Mouse (Mus musculus): ENCODE data around the gene Ppm1n.

Gene Ppm1n

GRCm38 (mm10) chr7:19279581-19280114, at the start of gene Ppm1n:
Gene Ppm1n, minus strand, starts transcription at chr7:19280064.
- no peak for DNase-seq (ENCODE audit: low read depth, low spot score)

DNA sequence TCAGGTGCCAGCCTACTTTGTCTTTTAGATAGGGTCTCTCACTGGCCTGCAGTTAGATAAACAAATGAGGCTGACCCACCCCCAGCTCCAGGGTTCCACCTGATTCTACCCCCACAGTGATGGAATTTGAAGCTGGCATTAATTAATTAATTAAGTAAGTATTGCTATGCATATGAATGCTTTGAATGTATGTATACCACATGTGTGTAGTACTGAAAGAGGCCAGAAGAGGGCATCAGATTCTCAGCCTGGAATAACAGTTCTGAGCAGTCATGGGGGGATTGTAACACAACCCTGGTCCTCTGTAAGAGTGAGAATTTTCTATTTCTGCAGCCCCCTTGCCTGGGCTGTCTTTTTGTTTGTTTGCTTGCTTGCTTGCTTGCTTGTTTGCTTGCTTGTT, 48.6 kb upstream of the Ppm1n start:
- DNase-seq (ENCODE audit: low read depth, low spot score), result no peak

DNA sequence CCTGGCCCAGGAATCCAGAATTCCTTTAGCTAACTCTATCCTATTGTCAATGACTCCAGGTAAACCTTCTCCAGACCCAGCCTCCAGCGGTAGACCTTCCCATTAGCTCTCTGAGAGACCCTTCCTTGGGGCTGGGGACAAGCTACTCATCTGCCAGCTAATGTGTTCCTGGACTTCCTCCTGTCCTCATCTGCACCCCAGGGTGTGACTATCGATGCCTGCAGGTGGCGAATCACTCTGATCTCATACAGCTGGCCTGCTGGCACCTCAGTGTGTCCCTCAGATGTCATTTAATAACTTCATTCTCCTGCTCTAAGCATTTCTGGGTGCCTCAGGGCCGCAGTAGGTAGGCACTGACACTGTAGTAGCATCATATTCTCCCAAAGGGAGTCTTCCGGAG, 47.9 kb upstream of the Ppm1n start:
- DNase-seq (ENCODE audit: low read depth, low spot score), result no peak

DNA sequence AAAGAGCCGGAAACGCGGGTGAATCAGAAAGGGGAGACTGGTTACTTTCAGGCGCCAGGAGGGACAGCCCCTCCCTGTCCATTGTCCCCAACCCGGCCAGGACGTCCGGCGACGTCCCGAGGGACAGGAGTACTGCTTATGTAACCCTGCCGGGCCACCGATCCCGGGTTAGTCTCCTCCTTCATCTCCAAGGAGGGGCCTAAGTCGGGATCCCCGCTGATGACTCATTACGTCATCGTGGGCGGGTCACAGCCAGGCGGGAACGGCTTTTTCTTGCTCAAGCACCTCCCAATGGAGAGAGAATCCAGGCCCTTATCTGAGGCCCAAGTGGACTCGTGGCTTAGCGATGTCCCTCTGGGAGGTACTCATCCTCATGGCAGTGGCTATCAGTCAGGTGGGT, 47.3 kb upstream of the Ppm1n start:
- DNase-seq (ENCODE audit: low read depth, low spot score), result peak; percentile 84

DNA sequence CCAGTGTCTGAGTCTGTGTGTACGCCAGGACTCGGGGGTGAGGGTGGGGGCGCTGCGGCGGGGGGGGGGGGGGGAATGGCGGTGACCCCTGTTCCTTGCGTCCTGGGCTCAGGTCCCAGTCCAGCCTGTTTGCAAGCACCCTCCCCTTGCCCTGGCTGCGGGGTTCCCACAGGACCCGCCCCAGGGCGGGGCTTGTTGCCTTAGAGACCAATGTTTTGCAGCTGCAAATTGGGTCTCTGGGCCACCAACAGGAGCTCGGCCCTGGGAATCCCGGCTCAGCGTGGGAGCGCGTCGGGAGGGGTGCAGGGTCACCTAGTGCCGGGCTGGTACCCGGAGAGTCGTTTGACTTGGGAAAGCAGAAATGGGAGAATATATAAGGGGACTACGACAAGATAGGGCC, 46.5 kb upstream of the Ppm1n start:
- peak; percentile 92 for DNase-seq (ENCODE audit: low read depth, low spot score)

DNA sequence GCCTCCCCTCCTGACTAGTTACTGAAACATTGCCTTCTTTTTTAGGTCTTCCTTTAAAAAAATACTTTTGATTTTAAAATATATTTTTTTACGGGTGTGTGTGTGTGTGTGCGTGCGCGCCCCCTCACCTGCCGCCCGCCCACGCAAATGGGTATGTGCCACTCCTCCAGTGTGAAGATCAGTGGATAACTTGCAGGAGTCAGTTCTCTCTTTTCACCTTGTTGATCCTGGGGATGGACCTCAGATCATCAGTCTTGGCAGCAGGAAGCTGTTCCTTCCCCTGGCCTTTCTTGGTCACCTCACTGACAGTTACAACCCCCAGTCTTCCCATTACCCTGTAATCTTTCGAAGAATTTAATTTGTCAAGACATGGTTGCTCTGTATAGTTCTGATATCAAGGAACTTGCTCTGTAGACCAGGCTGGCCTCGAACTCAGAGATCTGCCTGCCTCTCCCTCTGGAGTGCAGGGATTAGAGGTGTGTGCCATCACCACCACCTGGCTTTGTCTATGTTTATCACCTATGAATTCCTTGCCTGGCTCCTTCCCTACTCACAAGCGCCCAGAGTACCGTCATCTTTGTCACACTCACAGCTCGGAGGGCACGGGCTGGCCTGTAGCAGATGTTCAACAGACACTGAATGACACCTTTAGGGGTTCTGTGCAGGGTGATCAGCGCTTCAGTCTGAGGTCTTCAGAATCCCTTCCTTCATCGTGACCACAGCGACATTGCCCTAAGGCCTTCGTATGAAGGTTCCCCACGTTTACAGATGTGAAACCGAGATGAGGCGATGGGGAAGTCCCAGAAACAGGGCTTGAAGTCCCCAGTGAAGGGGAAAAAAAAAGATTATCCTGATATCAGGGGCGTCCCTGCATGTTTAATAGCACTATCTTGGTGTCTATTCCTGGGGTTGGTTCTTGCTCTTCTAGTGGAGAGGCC, 45.7 kb upstream of the Ppm1n start:
- DNase-seq (ENCODE audit: low read depth, low spot score), result no peak

- no peak for DNase-seq (ENCODE audit: low read depth, low spot score)
Measured at GRCm38 (mm10) chr7:19324221-19324620, 44.4 kb upstream of the Ppm1n start.

- DNase-seq (ENCODE audit: low read depth, low spot score), result no peak
Measured at GRCm38 (mm10) chr7:19322489-19322888, 42.6 kb upstream of the Ppm1n start.

- no peak for DNase-seq (ENCODE audit: low read depth, low spot score)
Measured at GRCm38 (mm10) chr7:19321464-19321863, 41.6 kb upstream of the Ppm1n start.

DNA sequence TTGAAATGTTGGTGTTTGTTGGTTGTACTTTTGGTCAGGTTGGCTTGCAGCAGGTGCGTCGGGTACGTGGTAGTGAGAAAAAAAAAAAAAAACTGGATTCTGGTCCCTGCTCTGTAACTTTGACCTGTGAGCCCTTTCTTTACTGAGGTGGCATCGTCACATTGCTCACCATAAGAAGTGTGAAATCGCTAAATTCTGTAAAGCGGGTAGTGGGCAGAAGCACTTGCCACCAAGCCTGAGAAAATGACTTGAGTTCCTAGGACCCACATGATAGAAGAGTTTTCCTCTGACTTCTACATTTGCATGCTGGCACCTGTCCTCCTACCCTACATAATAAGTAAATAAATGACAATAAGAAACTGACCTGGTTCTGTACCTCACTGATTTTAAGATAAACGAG, 40.8 kb upstream of the Ppm1n start:
- no peak for DNase-seq (ENCODE audit: low read depth, low spot score)

- DNase-seq (ENCODE audit: low read depth, low spot score), result peak; percentile 97
Measured at GRCm38 (mm10) chr7:19319906-19320305, 40.0 kb upstream of the Ppm1n start.

DNA sequence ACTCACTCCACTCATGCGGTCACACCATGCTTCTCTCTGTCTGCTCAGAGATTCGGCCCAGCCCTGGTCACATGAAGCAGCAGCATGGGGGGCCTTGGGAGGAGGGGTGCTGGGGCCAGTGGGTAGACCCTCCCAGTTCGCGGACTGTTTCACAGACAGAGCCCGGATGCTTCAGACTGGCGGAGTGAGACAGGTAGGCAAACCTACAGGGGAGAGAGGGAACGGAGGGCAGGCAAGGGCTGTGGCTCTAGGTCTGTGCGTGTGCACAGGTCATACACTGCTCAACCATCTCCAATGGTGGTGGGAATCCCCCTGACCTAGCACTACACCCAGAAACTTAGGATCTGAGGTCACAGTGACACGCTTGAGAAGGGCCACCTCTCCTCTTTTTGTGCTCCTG, 39.6 kb upstream of the Ppm1n start:
- DNase-seq (ENCODE audit: low read depth, low spot score), result no peak

DNA sequence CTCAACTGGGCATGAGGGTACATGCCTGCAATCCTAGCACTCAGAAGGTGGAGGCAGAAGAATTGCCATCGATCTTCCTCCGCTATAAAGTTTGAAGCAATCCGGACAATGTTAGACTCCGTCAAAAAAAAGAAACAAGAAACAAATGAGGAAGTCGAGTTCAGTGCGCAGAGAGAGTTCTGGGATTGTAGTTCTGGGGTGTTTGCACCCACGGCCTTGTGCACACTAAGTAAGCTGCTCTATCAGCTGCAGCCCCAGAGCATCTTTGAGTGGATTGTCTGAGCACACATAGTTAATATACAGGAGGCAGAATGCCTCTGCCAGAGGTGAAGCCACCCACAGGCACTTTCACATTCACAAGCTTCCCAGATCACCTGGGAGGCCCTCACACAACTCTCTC, 38.8 kb upstream of the Ppm1n start:
- DNase-seq (ENCODE audit: low read depth, low spot score), result no peak

- DNase-seq (ENCODE audit: low read depth, low spot score), result no peak
Measured at GRCm38 (mm10) chr7:19318201-19318600, 38.3 kb upstream of the Ppm1n start.

- DNase-seq (ENCODE audit: low read depth, low spot score), result no peak
Measured at GRCm38 (mm10) chr7:19316451-19317161, 36.7 kb upstream of the Ppm1n start.

DNA sequence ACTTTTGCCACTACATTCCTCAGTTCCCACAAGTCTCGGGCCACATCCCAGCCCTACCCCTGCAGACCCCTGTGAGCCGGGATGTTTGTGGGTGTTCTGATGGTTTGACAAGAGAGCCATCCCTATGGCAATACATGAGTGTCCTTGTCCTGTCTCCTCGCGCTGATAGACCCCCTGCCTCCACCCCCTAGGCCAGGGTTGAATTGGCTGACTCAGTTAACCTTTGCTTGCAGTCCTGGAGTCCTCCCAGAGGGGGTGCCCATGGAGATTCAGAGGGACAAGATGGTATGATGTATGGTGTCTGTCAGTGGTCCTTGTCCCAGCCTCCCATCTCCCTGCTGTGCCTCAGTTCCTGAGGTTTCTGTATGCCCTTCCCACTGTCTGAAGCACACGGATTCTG, 34.2 kb upstream of the Ppm1n start:
- no peak for DNase-seq (ENCODE audit: low read depth, low spot score)

DNA sequence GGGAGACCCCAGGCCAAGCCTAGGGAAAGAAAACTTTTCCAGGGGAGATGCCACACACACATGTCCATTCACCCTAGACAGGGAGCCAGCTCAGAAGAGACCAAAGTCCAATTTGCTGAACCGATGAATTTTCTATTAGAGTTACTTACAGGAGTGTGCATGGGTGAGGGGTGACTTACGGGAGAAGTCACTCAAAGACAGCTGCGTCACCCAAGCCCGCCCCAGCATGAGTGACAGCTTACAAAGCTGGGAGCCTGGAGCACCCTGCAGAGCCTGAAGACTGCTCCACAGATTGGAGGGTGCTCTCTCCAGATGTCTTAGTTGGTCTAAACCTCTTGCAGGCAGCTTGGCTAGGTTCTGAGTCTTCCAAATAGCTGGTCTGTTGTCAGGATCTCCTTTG, 32.1 kb upstream of the Ppm1n start:
- no peak for DNase-seq (ENCODE audit: low read depth, low spot score)

DNA sequence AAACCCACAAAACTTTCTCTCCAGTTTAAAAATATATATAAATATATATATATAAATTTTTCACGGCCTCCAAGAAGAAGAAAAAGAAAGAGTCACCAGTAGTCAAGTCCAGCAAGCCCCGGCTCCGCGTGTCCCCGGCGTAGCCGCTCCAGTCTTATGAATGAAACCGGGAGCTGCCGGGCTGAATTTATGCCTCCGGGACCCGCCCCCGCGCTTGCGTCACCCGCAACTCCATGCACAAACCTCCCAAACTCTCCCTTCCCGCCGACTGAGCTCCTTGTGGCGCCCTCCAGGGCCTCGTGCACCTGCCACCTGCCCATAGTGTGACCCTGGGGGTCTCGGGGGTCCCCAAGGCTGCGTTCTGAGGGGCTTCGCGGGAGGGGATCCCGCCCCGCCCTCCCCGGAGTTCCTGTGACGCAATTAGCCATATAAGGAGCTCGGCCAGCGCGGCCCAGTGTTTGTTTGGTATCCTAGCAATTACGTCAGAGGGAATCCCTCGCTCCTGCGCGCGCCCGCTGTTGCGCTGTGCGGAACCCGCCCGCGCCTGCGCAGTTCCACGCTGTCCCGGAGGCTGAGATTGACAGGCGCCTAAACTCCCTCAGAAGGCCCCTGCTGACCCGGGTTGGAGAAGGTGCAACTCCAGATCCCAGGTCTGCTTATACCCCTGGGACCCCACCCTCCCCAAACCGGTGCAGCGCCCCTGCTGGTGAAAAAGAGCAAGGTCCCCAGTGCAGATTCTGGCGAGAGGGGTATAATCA, 30.2 kb upstream of the Ppm1n start, which contains the start of gene Fosb:
Gene Fosb (minus strand): TSS at position 168 of the 758 bp plus-strand sequence.
- DNase-seq (ENCODE audit: low read depth, low spot score), result peak; percentile 96

GRCm38 (mm10) chr7:19309278-19309883, 29.5 kb upstream of the Ppm1n start:
- DNase-seq (ENCODE audit: low read depth, low spot score), result no peak

GRCm38 (mm10) chr7:19308454-19309277, 28.8 kb upstream of the Ppm1n start:
- DNase-seq (ENCODE audit: low read depth, low spot score), result peak; percentile 95
